Comparison of ENCODE assay signal across 20 mouse cellular contexts in genomic region chrX:140478231-140478630, GRCm38 (mm10).
"Had no signal": no experiment of that assay in that cellular context is flagged by ENCODE, and none has a peak within 500 bp of the region (broad histone marks: within the 10 kb centered on the region; RNA-seq: fewer than 3 reads in every experiment).

No protein-coding gene starts in this region.

- ATAC-seq: hindbrain, embryonic 16.5 days; inflammation-experienced regulatory T-cells, adult 6 months; intestine, embryonic 15.5 days; intestine, postnatal 0 days; liver, embryonic 12.5 days had no signal

- DNase-seq: gastrocnemius, adult 2 months; gastrocnemius, postnatal 10 days; gastrocnemius, postnatal 25 days; heart, adult 11 months; heart, adult 2 months; heart, postnatal 14 days; heart, postnatal 36 days; kidney, adult 18-20 months; kidney, adult 8-10 months; kidney, postnatal 10 days; kidney, postnatal 25 days; kidney, postnatal 4 days; layer of hippocampus, adult 9-11 months; layer of hippocampus, postnatal 36 days; left cerebral cortex, postnatal 4 days had no signal
